Mouse (Mus musculus) CH12.LX (cell line): Measurements from ENCODE around the gene Atrnl1. TPM values are rescaled to one million over a fixed set of nuclear protein-coding genes. Genes with fewer than 3 reads are reported as not detected.
A peak's percentile ranks its signal among the peaks of the same experiment; 100 is the strongest.

Experiments
- DNase-seq: peaks from one replicate; pipeline ENCODE4 v3.0.0-alpha.2; 2013; ENCODE audit errors: extremely low read depth
- H3K27ac ChIP-seq: 2 replicates; pipeline ENCODE4 v1.5.1; 2012; ENCODE audit warnings: low read depth, mild to moderate bottlenecking, control low read depth, moderate library complexity; ENCODE audit not compliant: insufficient read depth
- H3K27me3 ChIP-seq: replicated peaks from 2 replicates; pipeline ENCODE3; 2012; ENCODE audit warnings: inconsistent platforms
- H3K36me3 ChIP-seq, 2 experiments: replicated peaks in 1 of 2; 2 replicates each; pipeline versions ENCODE3 to v1.6.1; 2012; ENCODE audit warnings: inconsistent platforms in 1 of 2, low read length in 1 of 2, mild to moderate bottlenecking in 1 of 2, mixed read lengths in 1 of 2, moderate library complexity in 1 of 2; ENCODE audit not compliant: control insufficient read depth in 1 of 2, insufficient read depth in 1 of 2
- H3K4me1 ChIP-seq, 2 experiments: 2 replicates each; pipeline ENCODE4 v1.6.1; 2012; ENCODE audit warnings: inconsistent platforms in 1 of 2, moderate library complexity in 1 of 2; ENCODE audit not compliant: insufficient read depth in 2 of 2, control insufficient read depth in 1 of 2
- H3K4me2 ChIP-seq: 2 replicates; pipeline ENCODE4 v1.6.1; 2012; ENCODE audit warnings: low read depth, mild to moderate bottlenecking, control low read depth; ENCODE audit not compliant: poor library complexity, insufficient read depth, severe bottlenecking
- H3K4me3 ChIP-seq, 3 experiments: fragments of 150-350 bp in 1 of 3; sonication (generic) in 1 of 3; replicated peaks in 1 of 3; 2 replicates each; pipeline versions ENCODE3 to v1.5.1; 2011 to 2012; ENCODE audit warnings: low read depth in 2 of 3, low read length in 2 of 3, mild to moderate bottlenecking in 2 of 3, moderate library complexity in 2 of 3, control low read depth in 1 of 3, improper control_type of control experiment in 1 of 3, inconsistent platforms in 1 of 3, mixed read lengths in 1 of 3; ENCODE audit not compliant: poor library complexity in 1 of 3
- H3K79me2 ChIP-seq: replicated peaks from 2 replicates; pipeline ENCODE4 v1.6.1; 2012; ENCODE audit warnings: mild to moderate bottlenecking, moderate library complexity; ENCODE audit not compliant: control insufficient read depth, poor library complexity, insufficient read depth, severe bottlenecking; ENCODE audit errors: extremely low read depth
- H3K9ac ChIP-seq: 2 replicates; pipeline ENCODE4 v1.6.1; 2012; ENCODE audit warnings: low read depth, mild to moderate bottlenecking, control low read depth, moderate library complexity; ENCODE audit not compliant: insufficient read depth
- H3K9me3 ChIP-seq: replicated peaks from 2 replicates; pipeline ENCODE3; 2012; ENCODE audit warnings: low read length, inconsistent platforms, mixed read lengths
- E2F4 ChIP-seq: IDR thresholded peaks from 2 replicates; pipeline ENCODE4 v1.6.1; 2011; ENCODE audit warnings: low read depth, low read length, improper control_type of control experiment; ENCODE audit not compliant: insufficient replicate concordance
- ELF1 ChIP-seq: IDR thresholded peaks from 2 replicates; pipeline ENCODE4 v1.6.1; 2014; ENCODE audit warnings: low read depth, mild to moderate bottlenecking, inconsistent platforms, low read length, improper control_type of control experiment
- ETS1 ChIP-seq: conservative IDR thresholded peaks from 2 replicates; pipeline ENCODE4 v1.6.1; 2012; ENCODE audit warnings: low read depth, mild to moderate bottlenecking, inconsistent platforms, low read length, improper control_type of control experiment, moderate library complexity
- GABPA ChIP-seq: IDR thresholded peaks from 2 replicates; pipeline ENCODE4 v1.6.1; 2012; ENCODE audit warnings: low read depth, low read length, improper control_type of control experiment, inconsistent platforms; ENCODE audit not compliant: insufficient replicate concordance
- HCFC1 ChIP-seq: IDR thresholded peaks from 2 replicates; pipeline ENCODE4 v1.6.1; 2012; ENCODE audit warnings: low read depth, mild to moderate bottlenecking, inconsistent platforms, low read length, improper control_type of control experiment
- IRF4 ChIP-seq: IDR thresholded peaks from 2 replicates; pipeline ENCODE4 v1.6.1; 2014; ENCODE audit warnings: low read depth, mild to moderate bottlenecking, inconsistent platforms, low read length, improper control_type of control experiment
- JUN ChIP-seq: IDR thresholded peaks from 2 replicates; pipeline ENCODE4 v1.6.1; 2011; ENCODE audit warnings: low read depth, mild to moderate bottlenecking, low read length, improper control_type of control experiment, moderate library complexity; ENCODE audit not compliant: insufficient read depth
- JUND ChIP-seq: conservative IDR thresholded peaks from 2 replicates; pipeline ENCODE4 v1.6.1; 2011; ENCODE audit warnings: low read depth, low read length, improper control_type of control experiment
- KAT2A ChIP-seq: IDR thresholded peaks from 2 replicates; pipeline ENCODE4 v1.6.1; 2012; ENCODE audit warnings: low read length, improper control_type of control experiment, inconsistent platforms; ENCODE audit not compliant: insufficient replicate concordance
- MAFK ChIP-seq: IDR thresholded peaks from 2 replicates; pipeline ENCODE4 v1.6.1; 2011; ENCODE audit warnings: low read length, improper control_type of control experiment; ENCODE audit not compliant: insufficient replicate concordance
- MAX ChIP-seq: IDR thresholded peaks from 2 replicates; pipeline ENCODE4 v1.6.1; 2011; ENCODE audit warnings: low read length, improper control_type of control experiment
- MXI1 ChIP-seq: IDR thresholded peaks from 2 replicates; pipeline ENCODE4 v1.6.1; 2011; ENCODE audit warnings: mild to moderate bottlenecking, low read depth, low read length, improper control_type of control experiment
- NELFE ChIP-seq: IDR thresholded peaks from 2 replicates; pipeline ENCODE4 v1.6.1; 2011; ENCODE audit warnings: low read depth, low read length, improper control_type of control experiment
- NRF1 ChIP-seq: IDR thresholded peaks from 2 replicates; pipeline ENCODE4 v1.6.1; 2014; ENCODE audit warnings: low read depth, mild to moderate bottlenecking, inconsistent platforms, low read length, improper control_type of control experiment, moderate library complexity
- PAX5 ChIP-seq: IDR thresholded peaks from 2 replicates; pipeline ENCODE4 v1.6.1; 2012; ENCODE audit warnings: low read length, inconsistent platforms, mixed read lengths
- POLR2A ChIP-seq: IDR thresholded peaks from 2 replicates; pipeline ENCODE4 v1.6.1; 2011; ENCODE audit warnings: low read depth, mild to moderate bottlenecking, improper control_type of control experiment, low read length
- POLR2AphosphoS2 ChIP-seq: IDR thresholded peaks from 2 replicates; pipeline ENCODE4 v1.6.1; 2011; ENCODE audit warnings: low read depth, low read length, improper control_type of control experiment
- RAD21 ChIP-seq: IDR thresholded peaks from 2 replicates; pipeline ENCODE4 v1.6.1; 2011; ENCODE audit warnings: low read depth, mild to moderate bottlenecking, low read length, improper control_type of control experiment, moderate library complexity
- RCOR1 ChIP-seq: conservative IDR thresholded peaks from 2 replicates; pipeline ENCODE4 v1.6.1; 2012; ENCODE audit warnings: low read depth, mild to moderate bottlenecking, inconsistent platforms, low read length, improper control_type of control experiment
- SIN3A ChIP-seq: IDR thresholded peaks from 2 replicates; pipeline ENCODE4 v1.6.1; 2012; ENCODE audit warnings: low read length, improper control_type of control experiment, inconsistent platforms
- SMC3 ChIP-seq: IDR thresholded peaks from 2 replicates; pipeline ENCODE4 v1.6.1; 2011; ENCODE audit warnings: low read depth, low read length, improper control_type of control experiment
- TBP ChIP-seq: conservative IDR thresholded peaks from 2 replicates; pipeline ENCODE4 v1.6.1; 2011; ENCODE audit warnings: low read depth, low read length, improper control_type of control experiment
- TCF12 ChIP-seq: IDR thresholded peaks from 2 replicates; pipeline ENCODE4 v1.6.1; 2014; ENCODE audit warnings: low read depth, mild to moderate bottlenecking, inconsistent platforms, low read length, improper control_type of control experiment
- UBTF ChIP-seq: IDR thresholded peaks from 2 replicates; pipeline ENCODE4 v1.6.1; 2012; ENCODE audit warnings: low read depth, mild to moderate bottlenecking, inconsistent platforms, low read length, improper control_type of control experiment, moderate library complexity
- USF1 ChIP-seq: IDR thresholded peaks from 2 replicates; pipeline ENCODE4 v1.6.1; 2014; ENCODE audit warnings: low read depth, mild to moderate bottlenecking, inconsistent platforms, low read length, improper control_type of control experiment
- ZKSCAN1 ChIP-seq: IDR thresholded peaks from 2 replicates; pipeline ENCODE4 v1.6.1; 2012; ENCODE audit warnings: low read depth, inconsistent platforms, low read length, improper control_type of control experiment, borderline replicate concordance
- ZMIZ1 ChIP-seq: IDR thresholded peaks from 2 replicates; pipeline ENCODE4 v1.6.1; 2012; ENCODE audit warnings: low read depth, mild to moderate bottlenecking, inconsistent platforms, low read length, improper control_type of control experiment
- ZNF384 ChIP-seq: IDR thresholded peaks from 2 replicates; pipeline ENCODE4 v1.6.1; 2012; ENCODE audit warnings: low read depth, low read length, improper control_type of control experiment, inconsistent platforms
- dilution Hi-C: fragments of 300-500 bp; cut with MboI; formaldehyde crosslinking; loops from 2 replicates; pipeline ENCODE4 v1.14.3; 2020; ENCODE audit warnings: low sequenced_read_pairs; ENCODE audit not compliant: extremely low pct_unique_long_range_greater_than_20kb, extremely low pct_ligation_motif_present
- in situ Hi-C: fragments of 300-500 bp; cut with MboI; formaldehyde crosslinking; loops from 3 replicates; pipeline ENCODE4 v1.14.3; 2019; ENCODE audit warnings: low sequenced_read_pairs, low pct_ligation_motif_present, low pct_unique_long_range_greater_than_20kb, mixed read lengths
- polyA plus RNA-seq: library from polyadenylated mRNA; unstranded; fragments of >175 nt; gene quantifications from 2 replicates; pipeline ENCODE4 v1.2.1, GENCODE M21; 2012; ENCODE audit warnings: low read depth; ENCODE audit not compliant: insufficient read length
- total RNA-seq, 2 experiments: library from RNA; depleted of rRNA; stranded (reverse); fragments of 300-350 nt in 1 of 2; fragments of >200 nt in 1 of 2; gene quantifications; 2 replicates each; pipeline ENCODE4 v1.2.3; 2012 to 2014

The Atrnl1 gene
- total and polyA plus RNA-seq, 3 experiments: 1.9 TPM

DNA sequence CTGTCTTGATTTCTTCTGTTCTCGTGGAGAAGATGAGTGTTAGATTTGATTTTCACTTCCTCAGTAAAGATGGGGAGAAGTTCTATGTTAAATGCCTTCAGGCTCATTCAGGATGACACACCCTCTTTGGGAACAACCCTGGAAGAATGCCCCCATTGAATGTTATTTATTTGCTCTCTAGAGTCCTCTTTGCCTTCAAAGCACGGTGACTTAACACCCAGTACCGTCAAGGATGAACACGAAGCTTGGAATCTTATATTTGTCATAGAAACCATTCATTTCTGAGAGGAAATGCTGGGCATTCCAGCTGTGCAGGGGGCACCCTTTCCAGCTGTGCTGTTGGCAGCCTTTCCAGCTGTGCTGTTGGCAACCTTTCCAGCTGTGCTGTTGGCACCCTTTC lies 212.6 kb downstream of the Atrnl1 start:
- no peak for TF ChIP-seq PAX5
- TF ChIP-seq TCF12: no peak
- TF ChIP-seq SMC3: no peak
- TF ChIP-seq MXI1: no peak
- TF ChIP-seq TBP: no peak
- TF ChIP-seq RCOR1: no peak
- TF ChIP-seq JUND: no peak
- no peak for TF ChIP-seq NELFE
- no peak for TF ChIP-seq ZKSCAN1
- no peak for TF ChIP-seq JUN
- TF ChIP-seq NRF1: no peak
- no peak for TF ChIP-seq ELF1
- no peak for TF ChIP-seq KAT2A
- no peak for TF ChIP-seq RAD21
- no peak for TF ChIP-seq UBTF
- TF ChIP-seq POLR2A: no peak
- H3K27me3 ChIP-seq: no peaks in the 10 kb centered on the region
- H3K27ac ChIP-seq: no peak overlapping the region
- peaks cover 0 to 1% of the 10 kb centered on the region in 2 experiments for H3K36me3 ChIP-seq
- no peaks in the 10 kb centered on the region for H3K9me3 ChIP-seq
- dilution Hi-C loops: no loop called here
- in situ Hi-C loops: no loop called here
- peaks cover 0 to 9% of the 10 kb centered on the region in 2 experiments; a peak in 1 of 4 replicates for H3K4me1 ChIP-seq
- no peak overlapping the region for H3K9ac ChIP-seq
- no peaks in the 10 kb centered on the region for H3K79me2 ChIP-seq
- no peak for DNase-seq
- H3K4me2 ChIP-seq: no peak overlapping the region
- no peak overlapping the region for H3K4me3 ChIP-seq

DNA sequence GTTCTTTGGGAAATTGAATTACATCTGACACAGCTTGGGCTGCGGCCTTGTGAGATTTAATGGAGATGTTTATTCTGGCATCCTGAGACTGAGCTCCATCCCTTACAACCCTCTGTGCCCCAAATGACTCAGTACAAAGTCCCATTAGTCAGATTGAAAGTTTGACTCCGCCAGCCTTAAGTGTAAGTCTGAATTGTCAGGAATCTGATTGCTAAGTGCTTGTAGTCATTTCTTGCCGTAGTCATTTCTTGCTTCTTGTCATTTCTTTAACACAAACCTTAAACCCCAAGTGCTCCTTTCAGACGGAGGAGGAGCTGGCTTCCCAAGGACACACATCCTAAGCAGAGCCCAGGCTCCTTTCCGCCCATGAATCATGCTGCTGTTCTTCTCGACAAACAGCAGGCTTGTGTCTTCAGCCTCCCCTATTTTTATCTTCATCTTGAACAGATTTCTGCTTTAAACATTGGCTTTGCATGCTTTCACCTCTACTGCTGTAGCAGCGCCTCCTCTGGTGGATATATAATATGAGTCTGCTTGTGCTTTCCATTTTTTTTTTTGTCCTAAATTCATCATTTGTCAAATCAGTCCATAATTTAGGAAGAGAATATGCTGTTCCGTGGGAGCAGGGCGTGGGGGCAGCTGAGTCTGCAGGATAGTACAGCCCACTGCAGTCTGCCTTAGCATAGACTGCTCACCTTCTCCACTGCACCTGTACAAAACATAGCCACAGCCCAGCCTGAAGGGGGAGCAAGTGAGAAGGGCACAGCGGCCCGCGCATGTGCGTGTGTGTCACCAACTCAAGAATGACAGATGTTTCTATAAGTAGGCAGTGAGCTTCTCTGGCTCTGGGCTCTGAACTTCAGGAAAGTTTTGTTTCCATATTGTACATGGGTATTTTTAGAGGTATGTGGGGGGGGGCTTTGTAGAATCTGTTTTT lies 214.7 kb downstream of the Atrnl1 start:
- peaks cover 0 to 9% of the 10 kb centered on the region in 2 experiments; a peak in 1 of 4 replicates for H3K4me1 ChIP-seq
- no peak overlapping the region for H3K27ac ChIP-seq
- dilution Hi-C loops: no loop called here
- no peaks in the 10 kb centered on the region for H3K79me2 ChIP-seq
- H3K9me3 ChIP-seq: no peaks in the 10 kb centered on the region
- in situ Hi-C loops: no loop called here
- H3K36me3 ChIP-seq: peaks cover 0 to 1% of the 10 kb centered on the region in 2 experiments
- no peaks in the 10 kb centered on the region for H3K27me3 ChIP-seq
- DNase-seq: peak; percentile 45
- no peak overlapping the region for H3K4me3 ChIP-seq
- H3K9ac ChIP-seq: no peak overlapping the region
- H3K4me2 ChIP-seq: 0 out of 2 replicates have a peak overlapping the region, but pooled peaks have one; percentile 23
- TF ChIP-seq JUN (peak; percentile 82), HCFC1 (no peak), KAT2A (no peak), ZMIZ1 (no peak), ZNF384 (no peak), USF1 (no peak), RAD21 (no peak; the same call in none of the 2 replicates), ZKSCAN1 (no peak), IRF4 (peak; percentile 87), UBTF (no peak), MAX (no peak), SIN3A (no peak), JUND (peak; percentile 87), NRF1 (peak; percentile 72), TCF12 (no peak), POLR2A (no peak), GABPA (no peak), MXI1 (no peak), RCOR1 (no peak; the same call in 1 of the 2 replicates), POLR2AphosphoS2 (no peak), E2F4 (no peak), NELFE (no peak), ETS1 (no peak), MAFK (no peak)
